Mouse (Mus musculus): ENCODE measurements at regions not wholly inside any gene's neighbourhood (a gene's known extent, or its start where the extent isn't known, plus 50 kb on each side); places are given as distances from the start of the nearest gene placed in this dataset.

DNA sequence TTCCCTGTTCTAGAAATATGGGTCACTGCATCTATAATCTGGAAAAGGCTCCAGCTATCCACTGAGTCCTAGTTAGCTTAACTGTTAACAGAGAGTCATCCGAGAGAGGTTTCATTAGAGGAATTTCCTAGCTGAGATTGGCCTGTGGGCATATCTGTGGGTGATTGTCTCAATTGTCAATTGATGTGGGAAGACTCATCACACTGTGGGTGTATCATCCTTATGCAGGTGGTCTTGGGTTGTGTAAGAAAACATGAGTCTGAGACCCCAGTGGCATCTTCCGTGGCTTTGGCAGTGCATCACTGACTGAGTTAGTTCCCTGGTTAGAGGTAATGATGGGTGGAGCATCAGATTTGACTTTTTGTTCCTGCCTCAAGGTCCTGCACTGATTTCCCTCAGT, 156.7 kb upstream of the Gm5148 start:
- DNase-seq (ENCODE audit: low spot score in 2 of 2), result no peak

DNA sequence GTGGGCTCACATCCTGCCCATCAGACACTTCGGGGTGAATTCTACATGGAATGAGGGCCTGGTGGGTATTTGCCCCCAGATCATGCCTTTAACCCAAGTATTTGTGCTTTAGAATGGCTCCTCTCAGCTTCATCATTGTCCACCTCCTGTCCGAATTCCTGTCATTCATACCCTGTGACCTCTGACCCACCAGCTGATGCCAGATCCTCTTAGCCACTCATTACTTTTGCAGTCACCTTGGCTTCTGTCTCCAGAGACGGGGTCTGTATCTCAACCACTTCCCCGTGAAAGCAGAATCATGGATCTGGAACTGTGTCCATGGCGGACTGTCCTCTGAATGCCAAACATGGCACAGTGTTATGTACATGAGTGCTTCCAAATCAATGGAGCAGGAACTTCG, 154.8 kb upstream of the Gm5148 start:
- DNase-seq (ENCODE audit: low spot score in 2 of 2), result no peak

DNA sequence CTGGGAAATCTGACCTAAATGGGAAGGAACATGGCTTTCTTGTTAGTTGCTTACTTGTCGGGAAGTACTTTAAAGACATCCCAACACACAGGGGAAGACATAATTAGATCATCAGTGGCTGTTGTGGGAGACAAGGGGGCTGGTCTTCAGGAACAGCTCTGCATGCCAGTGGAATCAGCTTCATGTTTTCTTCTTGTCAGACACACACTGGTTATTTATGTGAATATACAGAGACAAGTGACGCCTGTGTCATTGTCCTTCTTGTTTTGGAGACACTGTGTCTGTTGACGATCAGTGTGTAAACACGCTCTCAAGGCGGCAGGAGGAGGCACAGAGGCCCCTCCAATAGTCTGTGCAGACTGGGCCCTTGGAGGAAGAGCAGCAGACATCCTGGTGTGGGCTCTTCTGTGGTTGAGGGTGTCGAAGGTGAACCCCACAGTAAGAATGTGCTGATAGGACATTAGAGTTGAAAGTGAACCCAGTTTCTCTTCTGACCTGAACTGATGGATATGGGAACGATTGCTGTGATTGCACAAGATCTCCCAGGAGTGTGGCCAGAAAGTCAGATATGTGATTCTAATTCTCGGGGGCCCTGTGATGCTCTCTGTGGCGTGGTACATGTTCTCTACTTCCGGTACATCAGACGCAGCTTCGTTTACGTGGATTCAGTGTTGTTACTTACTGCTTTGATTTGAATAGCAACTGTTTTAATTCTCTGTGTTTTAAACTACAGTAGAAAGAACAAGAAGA, 151.9 kb upstream of the Gm5148 start:
- DNase-seq (ENCODE audit: low spot score in 2 of 2), result no peak

DNA sequence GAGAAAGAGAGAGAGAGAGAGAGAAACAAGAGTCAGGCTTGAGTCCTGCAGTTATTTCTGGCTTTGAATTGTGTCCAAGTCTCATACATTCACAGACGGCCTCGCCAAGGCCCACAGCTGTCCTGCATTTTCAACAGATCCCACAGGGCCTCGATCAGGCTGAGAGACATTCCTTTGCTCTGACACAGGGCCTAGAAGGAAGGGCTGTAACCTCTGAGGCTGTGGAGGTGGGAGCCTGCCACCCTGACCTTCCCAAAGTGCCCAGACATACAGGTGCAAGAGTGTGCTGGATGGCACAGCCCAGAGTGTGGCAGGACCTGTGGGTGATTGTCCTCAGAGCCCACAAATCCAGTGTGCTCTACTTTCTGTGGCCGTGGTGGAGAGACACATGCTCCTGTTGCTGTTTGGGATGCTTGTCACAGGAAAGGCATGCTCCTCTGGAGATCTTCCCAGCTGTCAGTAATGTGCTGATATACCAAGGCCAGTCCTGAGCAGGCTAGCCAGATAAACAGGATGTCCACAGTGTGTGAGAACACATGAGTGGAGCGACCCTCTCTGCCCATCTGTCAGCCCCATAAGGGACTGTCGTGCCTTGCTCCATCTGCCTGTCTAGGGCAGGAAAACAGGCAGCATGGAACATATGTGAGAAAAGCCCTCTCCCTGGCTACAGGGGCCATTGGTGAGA, 151.2 kb upstream of the Gm5148 start:
- no peak for DNase-seq (ENCODE audit: low spot score in 2 of 2)

DNA sequence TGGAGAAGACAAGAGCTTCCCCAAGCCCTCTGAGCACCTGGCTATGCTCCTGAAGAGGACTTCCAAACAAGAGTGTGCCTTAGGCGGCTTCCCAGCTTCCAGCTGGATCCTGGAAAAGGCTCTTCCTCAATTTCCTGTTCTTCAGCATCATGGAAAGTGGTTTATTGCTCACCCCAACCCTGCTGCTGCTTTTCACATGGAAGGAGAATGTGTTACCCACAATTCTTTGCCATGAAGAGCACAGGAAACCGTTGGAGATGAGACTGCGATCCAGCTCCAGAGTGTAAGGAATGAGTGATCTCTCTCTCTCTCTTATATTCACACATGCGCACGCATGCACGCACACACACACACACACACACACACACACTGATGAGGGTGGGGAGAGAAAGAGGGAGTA, 150.6 kb upstream of the Gm5148 start:
- DNase-seq (ENCODE audit: low spot score in 2 of 2), result no peak

DNA sequence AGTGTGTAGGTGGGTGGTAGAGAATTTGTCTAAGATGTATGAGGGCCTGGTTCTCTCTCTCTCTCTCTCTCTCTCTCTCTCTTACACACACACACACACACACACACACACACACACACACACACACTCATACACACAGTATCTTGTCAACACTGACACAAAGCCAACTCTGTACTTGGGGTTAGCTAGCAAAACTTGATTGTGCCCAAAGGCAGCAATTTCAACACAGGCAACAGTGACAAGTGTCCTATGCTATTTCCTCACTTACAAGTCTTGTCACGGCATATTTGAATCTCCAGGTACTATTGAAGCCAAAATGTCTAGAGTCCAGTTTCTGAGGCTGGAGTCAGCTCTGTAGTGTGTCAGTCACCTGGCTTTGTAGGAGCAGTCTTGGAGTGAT, 150.1 kb upstream of the Gm5148 start:
- DNase-seq (ENCODE audit: low spot score in 2 of 2), result no peak

DNA sequence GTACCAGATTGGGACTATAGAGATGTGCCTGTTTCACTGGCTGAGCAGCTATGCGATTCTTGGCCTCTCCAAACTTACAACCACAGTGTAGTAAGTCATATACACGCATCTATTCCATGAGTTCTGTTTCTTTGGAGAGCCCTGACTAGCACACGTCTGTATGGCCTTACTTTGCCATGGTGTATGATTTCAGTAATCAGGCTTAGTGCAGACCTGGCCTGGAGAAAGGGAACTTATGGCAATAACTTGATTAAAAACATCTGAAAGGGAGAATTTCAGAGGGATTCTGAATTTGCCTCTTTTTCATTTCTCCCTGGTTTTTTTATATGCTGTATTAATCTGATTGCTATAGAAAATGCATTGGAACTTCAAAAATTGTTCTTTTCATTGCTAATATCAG, 148.0 kb upstream of the Gm5148 start:
- DNase-seq (ENCODE audit: low spot score in 2 of 2), result no peak

DNA sequence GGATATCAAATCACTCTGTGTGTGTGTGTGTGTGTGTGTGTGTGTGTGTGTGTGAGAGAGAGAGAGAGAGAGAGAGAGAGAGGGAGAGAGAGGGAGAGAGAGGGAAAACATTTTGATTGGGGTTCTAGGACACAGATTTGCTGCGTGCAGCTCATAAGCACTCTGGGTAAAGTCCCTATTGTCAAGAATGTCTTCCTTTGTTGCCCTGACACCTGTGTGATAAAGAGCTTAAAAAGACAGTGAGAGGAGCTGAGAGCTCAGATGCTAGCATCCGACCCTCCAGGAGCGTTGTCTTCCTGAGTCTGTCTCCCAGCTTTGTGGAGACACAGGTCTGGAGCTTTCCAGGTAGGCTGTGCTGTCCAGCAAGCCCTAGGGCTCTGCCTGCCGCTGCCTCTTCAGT, 146.8 kb upstream of the Gm5148 start:
- DNase-seq (ENCODE audit: low spot score in 2 of 2), result no peak

DNA sequence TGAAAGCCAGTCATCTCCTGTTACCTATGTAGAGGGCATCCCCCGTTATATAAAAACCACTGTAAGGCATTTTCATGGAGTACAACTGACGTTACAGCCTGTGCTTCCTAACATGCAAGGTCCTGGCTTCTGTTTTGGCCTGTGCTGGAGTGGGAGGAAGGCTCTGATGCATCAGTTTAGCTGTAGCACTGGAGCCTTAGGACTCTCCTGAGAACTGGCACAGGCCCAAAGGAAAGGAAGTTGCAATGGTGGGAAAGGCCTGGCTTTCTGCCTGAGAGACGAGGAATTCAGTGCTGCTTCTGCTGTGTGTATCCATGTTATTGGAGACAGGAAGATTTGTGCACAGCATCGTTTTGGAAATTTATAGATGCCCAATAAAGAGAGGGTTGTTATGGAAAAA, 144.2 kb upstream of the Gm5148 start:
- DNase-seq (ENCODE audit: low spot score in 2 of 2), result no peak

DNA sequence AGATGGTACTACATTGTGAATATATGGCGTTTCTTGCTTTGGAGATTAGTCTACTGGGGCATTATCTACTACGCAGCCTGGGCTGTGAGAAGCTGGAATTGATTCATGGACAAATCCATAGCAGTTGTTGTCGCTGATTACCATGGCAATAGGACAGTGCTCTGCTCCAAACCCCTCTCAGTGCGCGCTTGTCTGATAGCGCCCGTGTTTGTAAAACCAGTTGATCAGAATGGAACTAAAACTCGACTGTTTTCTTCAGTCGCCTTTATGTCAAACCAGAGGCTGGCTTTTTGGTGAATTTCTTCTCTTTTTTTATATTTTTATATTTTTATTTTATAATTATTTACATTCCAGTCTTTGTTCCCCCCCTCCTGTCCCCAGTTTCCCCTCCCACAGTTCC, 138.5 kb upstream of the Gm5148 start:
- no peak for DNase-seq (ENCODE audit: low spot score in 2 of 2)

DNA sequence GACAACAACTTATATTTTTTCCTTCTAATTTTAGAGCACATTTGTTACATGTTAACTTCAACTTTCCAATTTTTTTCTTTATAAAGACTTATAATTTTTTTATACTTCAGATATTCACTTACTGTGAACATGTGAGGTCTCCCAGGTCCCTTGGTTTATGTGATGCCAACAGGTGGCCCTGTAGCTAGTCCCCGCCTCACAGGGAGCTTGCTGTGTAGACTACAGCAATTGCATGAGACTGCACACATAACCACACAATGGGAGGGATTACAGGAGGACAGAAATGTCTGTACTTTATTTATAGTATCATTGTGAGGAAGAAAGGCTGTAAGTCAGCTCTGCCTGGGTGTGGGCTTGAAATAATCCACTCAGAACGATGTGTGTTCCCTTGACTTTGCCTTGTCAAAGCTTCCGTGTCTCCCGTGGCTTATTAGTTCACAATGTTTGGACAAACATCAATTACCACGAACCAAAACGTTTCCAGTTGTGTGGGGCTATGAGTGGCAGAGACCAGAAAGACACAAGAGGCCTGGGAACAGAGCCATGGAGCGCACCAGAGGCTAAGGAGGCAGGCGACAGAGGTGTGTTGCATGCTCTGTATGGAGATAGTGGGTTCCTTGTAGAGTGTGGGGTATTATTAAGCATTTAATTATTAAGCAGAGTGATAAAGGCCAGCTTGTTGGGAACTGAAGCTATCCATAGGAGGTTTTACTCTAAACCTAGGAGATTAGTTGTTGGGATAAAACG, 136.6 kb upstream of the Gm5148 start:
- no peak for DNase-seq (ENCODE audit: low spot score in 2 of 2)

DNA sequence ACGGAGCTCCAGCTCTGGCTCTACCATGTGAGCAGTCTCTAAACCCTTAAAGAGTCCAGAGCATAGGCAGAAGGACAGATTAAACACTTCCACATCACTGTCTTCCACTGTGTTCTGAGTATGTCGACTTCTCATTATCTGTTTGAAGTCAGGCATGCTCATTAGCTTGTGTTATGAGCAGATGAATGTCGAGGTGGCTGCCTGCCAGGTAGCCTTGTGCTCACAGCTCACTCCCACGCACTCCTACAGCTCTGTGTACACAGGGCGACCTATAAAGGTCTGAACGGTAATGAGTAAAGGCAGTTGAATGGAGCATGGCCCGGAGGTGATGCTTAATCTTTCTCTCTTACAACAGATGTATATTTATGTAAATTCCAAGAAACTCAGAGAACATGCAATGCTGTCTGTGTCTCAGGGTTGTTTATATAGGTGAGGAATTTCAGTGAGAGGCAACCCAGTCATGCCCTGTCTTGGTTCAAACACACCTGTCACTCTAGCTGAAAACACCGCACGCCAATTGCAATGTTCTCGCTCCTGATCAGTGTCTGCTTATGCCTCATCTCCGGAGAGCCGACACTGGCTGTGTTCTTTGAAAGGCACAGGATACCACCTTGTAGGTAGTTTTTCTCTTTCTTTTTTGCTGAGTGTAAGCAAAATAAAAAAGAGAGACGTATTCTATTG, 135.9 kb upstream of the Gm5148 start:
- no peak for DNase-seq (ENCODE audit: low spot score in 2 of 2)

DNA sequence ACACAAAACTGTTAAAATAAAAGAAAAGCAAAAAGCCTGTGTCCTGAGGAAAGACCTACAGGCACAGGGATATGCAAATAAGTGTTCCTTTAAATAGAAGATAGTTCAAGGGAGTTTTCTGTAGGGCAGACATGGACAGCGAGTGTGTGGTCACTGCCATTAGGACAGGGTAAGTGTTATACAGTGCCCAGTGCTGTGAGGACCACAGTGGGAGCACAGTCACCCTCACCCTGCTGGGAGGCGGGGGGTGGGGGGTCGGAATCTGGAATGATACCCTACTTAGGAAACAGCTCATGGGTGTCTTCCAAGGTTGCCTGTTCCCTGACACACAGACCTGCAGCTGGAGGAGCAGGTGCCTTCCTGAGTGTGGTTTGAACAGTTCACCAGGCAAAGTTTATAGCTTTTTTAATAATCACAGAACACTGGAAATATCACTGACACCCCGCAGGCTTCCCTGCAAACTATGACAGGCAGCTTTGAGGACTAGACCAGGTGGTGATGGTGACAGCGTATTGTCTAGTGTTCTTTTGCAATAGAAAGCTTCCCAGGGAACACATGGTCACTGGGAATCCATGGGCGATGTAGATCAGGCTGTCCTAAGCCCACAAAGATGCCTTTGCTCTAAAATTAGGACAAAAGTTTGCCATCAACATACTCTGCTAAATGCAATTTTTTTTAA, 134.5 kb upstream of the Gm5148 start:
- no peak for DNase-seq (ENCODE audit: low spot score in 2 of 2)

DNA sequence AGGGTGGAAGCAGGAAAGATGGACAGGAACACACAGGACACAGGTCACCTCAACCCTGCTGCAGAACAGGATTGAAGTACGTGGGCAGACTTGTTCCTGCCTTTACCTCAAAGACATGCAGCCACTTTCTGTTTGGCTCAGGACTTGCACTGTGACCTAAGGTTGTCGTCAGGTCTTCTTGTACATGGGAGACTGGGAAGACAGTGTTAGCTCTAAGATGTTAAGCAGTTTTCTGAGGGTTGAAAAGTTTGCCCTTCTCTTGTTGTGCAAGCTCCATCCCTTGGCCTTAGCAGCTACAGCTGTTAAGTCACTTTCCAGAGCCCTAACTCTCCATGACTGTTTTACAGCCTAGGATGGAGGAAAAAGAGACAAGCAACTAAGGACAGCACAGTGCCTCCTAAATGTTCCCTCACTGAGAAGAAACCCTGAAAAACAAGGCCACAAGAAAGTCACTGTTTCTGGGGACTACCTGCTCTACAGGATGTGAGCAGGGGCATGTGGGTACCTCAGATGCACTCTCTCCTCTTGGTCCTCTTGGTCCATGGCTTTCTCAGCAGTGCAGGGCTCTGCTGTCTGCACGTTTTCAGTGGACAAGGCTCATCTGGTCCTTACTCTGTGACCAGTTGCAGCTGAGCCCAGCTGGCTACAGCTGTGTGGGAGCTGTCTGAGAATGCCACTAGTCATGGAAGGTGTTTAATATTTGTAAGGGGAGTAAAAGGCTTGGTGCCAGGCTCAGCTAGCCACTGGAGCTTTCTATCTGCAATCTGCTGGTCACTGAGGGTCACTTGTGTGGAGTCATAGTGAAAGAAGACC, 122.1 kb upstream of the Gm5148 start:
- DNase-seq (ENCODE audit: low spot score in 2 of 2), result no peak

DNA sequence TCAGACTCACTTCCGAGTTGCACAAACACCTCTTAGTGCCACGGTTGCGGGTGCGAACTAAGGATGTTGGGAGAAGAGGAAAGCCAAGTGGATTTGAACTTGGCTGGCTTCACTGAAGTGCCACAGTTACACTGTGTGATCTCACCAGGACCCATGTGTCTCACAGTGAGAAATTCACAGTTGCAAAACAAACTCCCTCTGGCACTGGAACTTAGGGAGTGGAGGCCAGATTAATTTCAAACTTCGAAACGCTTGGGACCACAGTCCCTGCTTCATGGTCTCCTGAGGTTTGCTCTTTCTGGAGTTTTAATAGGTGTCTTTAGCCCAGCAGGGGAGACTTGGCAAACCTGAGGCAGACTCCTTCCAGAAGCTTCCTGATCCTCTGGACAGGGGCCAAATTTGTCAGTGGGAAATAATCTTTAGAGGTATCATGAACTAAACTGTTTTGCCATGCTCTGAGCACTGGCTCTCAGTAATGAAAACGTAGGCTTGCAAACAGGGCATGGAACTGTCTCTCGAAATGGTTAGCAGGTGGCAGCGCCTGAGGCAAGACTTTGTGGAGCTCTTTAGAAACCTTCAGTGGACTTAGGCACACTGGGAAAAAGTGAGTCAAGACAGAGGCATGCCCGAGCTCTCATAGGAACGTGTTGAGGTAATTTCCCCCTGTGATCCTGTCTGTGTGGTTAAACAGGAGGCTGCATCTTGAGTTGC, 121.2 kb upstream of the Gm5148 start:
- DNase-seq (ENCODE audit: low spot score in 2 of 2), result no peak

DNA sequence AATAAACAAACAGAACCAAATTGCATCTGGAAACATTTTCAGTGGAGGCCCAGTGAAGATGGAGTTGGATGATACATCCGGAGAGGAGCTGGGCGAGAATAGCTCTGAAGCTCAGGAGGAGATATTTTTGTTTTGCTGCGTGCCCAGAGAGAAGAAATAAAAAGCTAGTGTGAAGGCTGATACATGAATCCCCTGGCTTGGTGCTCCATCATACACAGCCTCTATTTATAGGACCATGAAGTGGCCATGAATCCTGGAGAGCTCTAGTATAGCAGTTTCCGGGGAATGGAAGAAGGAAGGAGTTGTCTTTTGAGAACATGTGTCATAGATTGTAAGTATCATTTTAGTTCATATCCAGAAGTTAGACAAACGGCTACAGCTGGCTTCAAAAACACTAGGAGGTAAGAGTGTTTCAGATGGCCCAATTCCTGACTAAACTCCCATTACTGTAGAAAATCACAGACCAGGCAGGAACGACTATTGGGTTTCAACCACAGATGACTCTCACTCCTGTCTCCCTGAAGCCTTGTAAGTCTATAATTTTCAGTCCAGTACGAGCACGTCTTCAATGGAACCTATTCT, 120.5 kb upstream of the Gm5148 start:
- DNase-seq (ENCODE audit: low spot score in 2 of 2), result no peak

DNA sequence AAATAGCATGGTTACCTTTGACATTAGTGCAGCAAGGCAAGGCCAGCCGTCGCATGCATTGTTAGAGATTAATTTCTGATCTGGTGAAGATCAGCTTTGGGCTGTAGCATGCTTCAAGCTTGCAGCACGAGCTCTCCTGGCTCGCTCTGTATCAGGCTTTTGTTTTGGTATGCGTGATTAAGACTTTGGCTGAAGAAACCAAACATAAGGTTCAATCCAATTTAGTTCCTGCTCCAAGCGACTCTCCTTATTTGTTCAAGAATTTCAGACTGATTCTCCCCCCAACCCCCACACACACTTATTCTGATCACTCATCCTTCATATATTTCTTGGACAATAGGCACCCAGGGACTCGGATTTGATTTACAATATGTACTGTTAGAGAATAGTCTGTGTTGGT, 118.0 kb upstream of the Gm5148 start:
- no peak for DNase-seq (ENCODE audit: low spot score in 2 of 2)

DNA sequence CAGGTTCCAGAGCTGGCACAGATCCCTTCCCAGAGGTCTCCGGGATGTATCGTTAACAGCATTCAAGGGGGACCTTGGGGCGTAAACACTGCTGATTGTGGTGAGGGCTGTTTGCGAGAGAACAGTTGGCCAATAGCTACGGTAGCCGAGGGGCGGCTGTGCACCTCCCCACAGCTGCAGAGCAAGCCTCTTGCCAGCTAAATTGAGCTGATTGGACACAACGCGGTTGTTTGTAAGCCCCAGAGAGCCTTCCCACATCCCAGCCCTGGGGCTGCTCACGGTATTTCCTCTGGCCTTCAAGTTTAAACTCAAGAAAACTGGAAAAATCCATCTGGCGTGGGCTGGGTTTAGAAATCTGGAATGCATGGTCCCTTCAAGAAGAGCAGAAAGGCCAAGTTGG, 114.6 kb upstream of the Gm5148 start:
- no peak for DNase-seq (ENCODE audit: low spot score in 2 of 2)

DNA sequence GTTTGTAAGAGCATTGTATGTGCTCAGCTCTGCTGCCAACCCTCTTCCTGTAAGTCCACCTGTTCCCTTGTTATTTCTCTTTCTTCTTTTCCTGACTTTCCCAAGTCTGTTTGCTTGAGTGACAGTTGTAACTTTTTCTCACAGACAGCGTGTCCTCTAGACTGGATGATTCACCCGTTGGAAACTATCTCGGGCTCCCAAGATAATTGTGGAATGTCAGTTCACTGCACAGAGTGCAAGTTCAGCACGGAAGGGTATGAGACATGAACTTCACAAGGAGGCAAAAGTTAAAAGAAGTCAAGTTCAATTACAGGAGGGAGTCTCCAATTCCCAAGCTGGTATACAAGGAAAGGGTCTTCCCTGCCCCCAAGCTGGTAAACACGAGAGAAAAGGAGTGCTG, 112.5 kb upstream of the Gm5148 start:
- no peak for DNase-seq (ENCODE audit: low spot score in 2 of 2)

DNA sequence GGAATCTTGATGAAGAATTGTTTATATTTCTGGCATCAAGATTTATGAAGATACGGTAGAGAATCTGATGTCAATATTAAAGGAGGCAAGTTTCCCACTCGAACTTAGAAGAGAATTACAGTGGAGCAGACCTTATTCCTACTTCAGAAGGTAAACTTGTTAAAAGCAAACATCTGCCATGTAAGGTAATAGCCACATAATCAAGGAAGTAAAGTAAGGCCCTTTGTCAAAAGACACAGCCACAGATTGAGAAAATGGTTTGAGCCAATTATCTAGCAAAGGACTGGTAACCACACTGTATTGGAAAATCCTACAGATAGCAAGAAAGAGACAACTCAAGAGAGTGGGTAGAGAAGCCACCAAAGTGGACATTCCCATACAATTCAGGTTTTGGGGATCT, 111.4 kb upstream of the Gm5148 start:
- no peak for DNase-seq (ENCODE audit: low spot score in 2 of 2)

Data from frontal cortex, postnatal 36 days (tissue).